In genomic region chr4:133494867-133495266, GRCm38 (mm10) we compare ENCODE assay signal across 21 mouse cellular contexts. TPM values are rescaled to one million over a fixed set of nuclear protein-coding genes. Genes with fewer than 3 reads are reported as not detected.
DNase-seq lines count a peak whose midpoint lies in the region; ATAC-seq lines count a peak whose summit lies in the region.
"Had no signal": no experiment of that assay in that cellular context is flagged by ENCODE, and none has a peak within 500 bp of the region (broad histone marks: within the 10 kb centered on the region; RNA-seq: fewer than 3 reads in every experiment).

No protein-coding gene starts in this region.

- intact Hi-C loops in heart, postnatal 14 days (cut with DNase I), result loop anchor here (1.0 to 2.0 kb wide), 3 partner anchors 16 to 70 kb away; no protein-coding TSS in a partner anchor

- H3K9ac ChIP-seq in heart, embryonic 15.5 days, result 0 out of 2 replicates have a peak overlapping the region, but pooled peaks have one; percentile 4
- H3K9ac ChIP-seq in kidney, embryonic 14.5 days (ENCODE audit: low read depth, low read length), result no peak overlapping the region
- no peak overlapping the region for H3K9ac ChIP-seq in liver, embryonic 13.5 days
- no peak overlapping the region for H3K9ac ChIP-seq in liver, embryonic 11.5 days (ENCODE audit: low read depth, low read length)
- H3K9ac ChIP-seq: embryonic facial prominence, embryonic 12.5 days; forebrain, postnatal 0 days; hindbrain, embryonic 15.5 days had no signal

- no peak for ATAC-seq in heart, embryonic 15.5 days (replicated peaks; ENCODE audit: insufficient number of reproducible peaks, insufficient read depth, low FRiP score, low read depth)
- no peak for ATAC-seq in kidney, embryonic 14.5 days (ENCODE audit: low FRiP score, low TSS enrichment)
- ATAC-seq in liver, embryonic 13.5 days (ENCODE audit: low read depth), result no peak
- no peak for ATAC-seq in liver, embryonic 11.5 days (replicated peaks; ENCODE audit: low FRiP score)
- ATAC-seq: forebrain, postnatal 0 days had no signal

- H3K36me3 ChIP-seq in heart, embryonic 15.5 days, result no peaks in the 10 kb centered on the region
- no peaks in the 10 kb centered on the region for H3K36me3 ChIP-seq in kidney, embryonic 14.5 days (ENCODE audit: control insufficient read depth, insufficient read depth, low read length)
- no peaks in the 10 kb centered on the region for H3K36me3 ChIP-seq in liver, embryonic 13.5 days
- no peaks in the 10 kb centered on the region for H3K36me3 ChIP-seq in liver, embryonic 11.5 days (ENCODE audit: control insufficient read depth, insufficient read depth, low read length)
- H3K36me3 ChIP-seq: embryonic facial prominence, embryonic 12.5 days; G1E; heart, embryonic 13.5 days; hindbrain, embryonic 15.5 days had no signal

- H3K27me3 ChIP-seq in heart, embryonic 15.5 days, result peaks cover 54% of the 10 kb centered on the region
- H3K27me3 ChIP-seq in kidney, embryonic 14.5 days (ENCODE audit: control insufficient read depth, insufficient read depth, low read length), result peaks cover 47% of the 10 kb centered on the region
- peaks cover 84% of the 10 kb centered on the region for H3K27me3 ChIP-seq in liver, embryonic 13.5 days
- H3K27me3 ChIP-seq in liver, embryonic 11.5 days (replicated peaks; ENCODE audit: control insufficient read depth, insufficient read depth, low read length), result peaks cover 57% of the 10 kb centered on the region

- H3K4me3 ChIP-seq in heart, embryonic 15.5 days, result no peak overlapping the region
- H3K4me3 ChIP-seq in kidney, embryonic 14.5 days (ENCODE audit: low read length), result no peak overlapping the region
- H3K4me3 ChIP-seq in liver, embryonic 13.5 days (replicated peaks), result no peak overlapping the region
- no peak overlapping the region for H3K4me3 ChIP-seq in liver, embryonic 11.5 days (ENCODE audit: low read depth, low read length)

- peaks cover 42% of the 10 kb centered on the region for H3K4me1 ChIP-seq in heart, embryonic 15.5 days (replicated peaks)
- peaks cover 13% of the 10 kb centered on the region; the same call in 1 of the 2 replicates for H3K4me1 ChIP-seq in kidney, embryonic 14.5 days (ENCODE audit: control insufficient read depth, insufficient read depth, low read length)
- peaks cover 38% of the 10 kb centered on the region for H3K4me1 ChIP-seq in liver, embryonic 13.5 days (replicated peaks)
- peaks cover 22% of the 10 kb centered on the region for H3K4me1 ChIP-seq in liver, embryonic 11.5 days (replicated peaks; ENCODE audit: control insufficient read depth, insufficient read depth, low read length)

- peak; percentile 53 for DNase-seq in cerebellum, adult 9-11 months
- no peak for DNase-seq in cerebellum, postnatal 25 days
- no peak for DNase-seq in heart, postnatal 14 days
- peak; percentile 16 for DNase-seq in kidney, adult 11 months
- no peak for DNase-seq in liver, embryonic 13.5 days
- no peak for DNase-seq in liver, embryonic 11.5 days (ENCODE audit: low spot score)

- 58% methylated on average over 4 of the region's 4 CpGs for WGBS in heart, embryonic 15.5 days
- 66% methylated on average over 4 of the region's 4 CpGs for WGBS in kidney, embryonic 14.5 days
- 50% methylated on average over 4 of the region's 4 CpGs for WGBS in liver, embryonic 13.5 days (ENCODE audit: insufficient replicate concordance)
- WGBS in liver, embryonic 11.5 days, result 65% methylated on average over 4 of the region's 4 CpGs

- H3K9me3 ChIP-seq in heart, embryonic 15.5 days (replicated peaks), result no peaks in the 10 kb centered on the region
- H3K9me3 ChIP-seq in kidney, embryonic 14.5 days (ENCODE audit: control insufficient read depth, low read length), result no peaks in the 10 kb centered on the region
- H3K9me3 ChIP-seq in liver, embryonic 13.5 days (replicated peaks), result no peaks in the 10 kb centered on the region
- no peaks in the 10 kb centered on the region for H3K9me3 ChIP-seq in liver, embryonic 11.5 days (ENCODE audit: control insufficient read depth, low read length)
- H3K9me3 ChIP-seq: embryonic facial prominence, embryonic 12.5 days; heart, embryonic 13.5 days; hindbrain, embryonic 15.5 days had no signal

- peak overlapping the region; percentile 70 for H3K4me2 ChIP-seq in heart, embryonic 15.5 days
- H3K4me2 ChIP-seq in kidney, embryonic 14.5 days (replicated peaks; ENCODE audit: low read depth, low read length), result no peak overlapping the region
- H3K4me2 ChIP-seq in liver, embryonic 13.5 days, result 0 out of 2 replicates have a peak overlapping the region, but pooled peaks have one; percentile 60
- H3K4me2 ChIP-seq in liver, embryonic 11.5 days, result no peak overlapping the region

- no peak overlapping the region for H3K27ac ChIP-seq in heart, embryonic 15.5 days
- no peak overlapping the region for H3K27ac ChIP-seq in kidney, embryonic 14.5 days (ENCODE audit: low read depth, low read length)
- H3K27ac ChIP-seq in liver, embryonic 13.5 days, result no peak overlapping the region
- H3K27ac ChIP-seq in liver, embryonic 11.5 days (ENCODE audit: low read depth, low read length), result no peak overlapping the region
- H3K27ac ChIP-seq: embryonic facial prominence, embryonic 12.5 days; heart, embryonic 13.5 days; hindbrain, embryonic 15.5 days had no signal

RNA-seq across cellular contexts. Expression of gene Trnp1, which starts 3.5 kb away (rescaled TPM):
- polyA plus RNA-seq in heart, embryonic 15.5 days (2015; fragmentation: Nextera tagmentation; extraction: Ambion mirVana), result 1.3 and 1.4 TPM in 2 replicates
- total RNA-seq in heart, postnatal 14 days (2021), result 1 to 10 TPM; 1.6 to 3.1 TPM
- polyA plus RNA-seq in kidney, embryonic 14.5 days (2014; fragmentation: Nextera tagmentation; extraction: Ambion mirVana), result 1.4 and 1.6 TPM in 2 replicates
- polyA plus RNA-seq in liver, embryonic 13.5 days (2015; fragmentation: Nextera tagmentation; extraction: Ambion mirVana), result 0.06 TPM in 1 of 2 replicates, not detected in the other
- 0.21 TPM in 1 of 2 replicates, not detected in the other for polyA plus RNA-seq in liver, embryonic 11.5 days (2014; fragmentation: Nextera tagmentation; extraction: Ambion mirVana)
- polyA plus RNA-seq: CD4-positive, CD25-positive, alpha-beta regulatory T cell, adult 4 months; G1E had no signal

RNA-seq across cellular contexts. Expression of gene Tent5b, which starts 14.9 kb away (rescaled TPM):
- 0.83 and 1.2 TPM in 2 replicates for polyA plus RNA-seq in heart, embryonic 15.5 days (2015; fragmentation: Nextera tagmentation; extraction: Ambion mirVana)
- 1 to 10 TPM; 3.5 to 5.1 TPM for total RNA-seq in heart, postnatal 14 days (2021)
- 0.35 and 0.94 TPM in 2 replicates for polyA plus RNA-seq in kidney, embryonic 14.5 days (2014; fragmentation: Nextera tagmentation; extraction: Ambion mirVana)
- polyA plus RNA-seq in liver, embryonic 13.5 days (2015; fragmentation: Nextera tagmentation; extraction: Ambion mirVana), result 0.05 TPM in 1 of 2 replicates, not detected in the other
- 0.38 TPM in 1 of 2 replicates, not detected in the other for polyA plus RNA-seq in liver, embryonic 11.5 days (2014; fragmentation: Nextera tagmentation; extraction: Ambion mirVana)
- total RNA-seq: G1E had no signal
- polyA plus RNA-seq: CD4-positive, CD25-positive, alpha-beta regulatory T cell, adult 4 months; G1E had no signal

RNA-seq across cellular contexts. Expression of gene Kdf1, which starts 23.9 kb away (rescaled TPM):
- polyA plus RNA-seq in heart, embryonic 15.5 days (2015; fragmentation: Nextera tagmentation; extraction: Ambion mirVana), result 0.84 and 5.0 TPM in 2 replicates
- total RNA-seq in heart, postnatal 14 days (2021), result not detected
- polyA plus RNA-seq in kidney, embryonic 14.5 days (2014; fragmentation: Nextera tagmentation; extraction: Ambion mirVana), result 15.3 and 21.4 TPM in 2 replicates
- polyA plus RNA-seq in liver, embryonic 13.5 days (2015; fragmentation: Nextera tagmentation; extraction: Ambion mirVana), result 0.45 and 0.70 TPM in 2 replicates
- polyA plus RNA-seq in liver, embryonic 11.5 days (2014; fragmentation: Nextera tagmentation; extraction: Ambion mirVana), result 0.89 and 1.7 TPM in 2 replicates
- total RNA-seq: forebrain, postnatal 0 days; G1E; gastrocnemius, adult 18-20 months; gastrocnemius, postnatal 36 days; heart, adult 2 months; heart, postnatal 36 days had no signal
- polyA plus RNA-seq: cerebellum, adult 2 months; G1E had no signal

RNA-seq across cellular contexts. Expression of gene Nudc, which starts 50.9 kb away (rescaled TPM):
- 199 and 206 TPM in 2 replicates for polyA plus RNA-seq in heart, embryonic 15.5 days (2015; fragmentation: Nextera tagmentation; extraction: Ambion mirVana)
- 10 to 100 TPM; 57.8 to 60.2 TPM for total RNA-seq in heart, postnatal 14 days (2021)
- 285 and 287 TPM in 2 replicates for polyA plus RNA-seq in kidney, embryonic 14.5 days (2014; fragmentation: Nextera tagmentation; extraction: Ambion mirVana)
- polyA plus RNA-seq in liver, embryonic 13.5 days (2015; fragmentation: Nextera tagmentation; extraction: Ambion mirVana), result 214 and 231 TPM in 2 replicates
- 362 and 377 TPM in 2 replicates for polyA plus RNA-seq in liver, embryonic 11.5 days (2014; fragmentation: Nextera tagmentation; extraction: Ambion mirVana)

RNA-seq across cellular contexts. Expression of gene Nr0b2, which starts 58.3 kb away (rescaled TPM):
- polyA plus RNA-seq in heart, embryonic 15.5 days (2015; fragmentation: Nextera tagmentation; extraction: Ambion mirVana), result 13.4 and 16.0 TPM in 2 replicates
- 10 to 100 TPM; 20.1 to 23.2 TPM for total RNA-seq in heart, postnatal 14 days (2021)
- not detected in 2 replicates for polyA plus RNA-seq in kidney, embryonic 14.5 days (2014; fragmentation: Nextera tagmentation; extraction: Ambion mirVana)
- 0.31 and 0.51 TPM in 2 replicates for polyA plus RNA-seq in liver, embryonic 13.5 days (2015; fragmentation: Nextera tagmentation; extraction: Ambion mirVana)
- 0.89 and 1.1 TPM in 2 replicates for polyA plus RNA-seq in liver, embryonic 11.5 days (2014; fragmentation: Nextera tagmentation; extraction: Ambion mirVana)
- total RNA-seq: forebrain, postnatal 0 days; G1E; gastrocnemius, adult 18-20 months; gastrocnemius, postnatal 36 days had no signal
- polyA plus RNA-seq: cortical plate, adult 2 months; embryonic facial prominence, embryonic 12.5 days; forebrain, postnatal 0 days; hindbrain, embryonic 11.5 days; hindbrain, embryonic 15.5 days had no signal

Comparison
In these comparisons a context has a peak if more than half of its experiments do, and no peak if none do; other contexts are left out.
1. DNase-seq: peak in cerebellum, adult 9-11 months (single experiment) and kidney, adult 11 months (single experiment); none in cerebellum, postnatal 25 days (0 of 2), heart, postnatal 14 days (0 of 2), liver, embryonic 13.5 days (single experiment) and liver, embryonic 11.5 days (single experiment).
2. H3K4me2 ChIP-seq: peak in heart, embryonic 15.5 days (single experiment) and liver, embryonic 13.5 days (single experiment); none in kidney, embryonic 14.5 days (single experiment) and liver, embryonic 11.5 days (single experiment).